Mouse (Mus musculus) c-Kit-negative CD71-positive TER-119-positive erythroid progenitor cells, embryonic 14.5 days (primary cell): ENCODE data around the gene Wscd2.

Experiments used
- DNase-seq: peaks from one replicate; pipeline ENCODE4 v3.0.0-alpha.2; 2013; ENCODE audit warnings: low read depth, low spot score

The Wscd2 gene

GRCm38 (mm10) chr5:113611131-113611530 is 121.0 kb downstream of the Wscd2 start:
- no peak for DNase-seq

GRCm38 (mm10) chr5:113611771-113612233 is 121.7 kb downstream of the Wscd2 start:
- DNase-seq = no peak

- DNase-seq = no peak
These were observed 128.6 kb downstream of the Wscd2 start for GRCm38 (mm10) chr5:113618716-113619115.

GRCm38 (mm10) chr5:113619151-113619550 is 129.0 kb downstream of the Wscd2 start:
- DNase-seq = no peak

- no peak for DNase-seq
These were observed 130.1 kb downstream of the Wscd2 start for GRCm38 (mm10) chr5:113620130-113620716.

GRCm38 (mm10) chr5:113620999-113621398 is 130.9 kb downstream of the Wscd2 start:
- no peak for DNase-seq

GRCm38 (mm10) chr5:113623052-113623451 is 132.9 kb downstream of the Wscd2 start:
- DNase-seq = no peak

- DNase-seq = no peak
These were observed 134.9 kb downstream of the Wscd2 start for GRCm38 (mm10) chr5:113625068-113625467.

GRCm38 (mm10) chr5:113626352-113626751 is 136.2 kb downstream of the Wscd2 start:
- no peak for DNase-seq

- DNase-seq = no peak
These were observed 136.9 kb downstream of the Wscd2 start for GRCm38 (mm10) chr5:113626991-113627390.

- no peak for DNase-seq
These were observed 137.8 kb downstream of the Wscd2 start for GRCm38 (mm10) chr5:113627820-113628437.

- no peak for DNase-seq
These were observed 139.1 kb downstream of the Wscd2 start for GRCm38 (mm10) chr5:113629248-113629647.

- no peak for DNase-seq
These were observed 140.0 kb downstream of the Wscd2 start for GRCm38 (mm10) chr5:113630116-113630515.

- no peak for DNase-seq
These were observed 143.0 kb downstream of the Wscd2 start for GRCm38 (mm10) chr5:113633037-113633714.

- no peak for DNase-seq
These were observed 144.0 kb downstream of the Wscd2 start for GRCm38 (mm10) chr5:113634024-113634651.

GRCm38 (mm10) chr5:113634887-113635610 is 144.9 kb downstream of the Wscd2 start:
- no peak for DNase-seq

- no peak for DNase-seq
These were observed 145.9 kb downstream of the Wscd2 start for GRCm38 (mm10) chr5:113635861-113636565.

GRCm38 (mm10) chr5:113637631-113638030 is 147.5 kb downstream of the Wscd2 start:
- no peak for DNase-seq

- DNase-seq = no peak
These were observed 147.9 kb downstream of the Wscd2 start for GRCm38 (mm10) chr5:113638055-113638454.

GRCm38 (mm10) chr5:113639126-113639525 is 149.0 kb downstream of the Wscd2 start:
- no peak for DNase-seq
